Mouse (Mus musculus): ENCODE measurements around the gene Hist2h2ab.

DNA sequence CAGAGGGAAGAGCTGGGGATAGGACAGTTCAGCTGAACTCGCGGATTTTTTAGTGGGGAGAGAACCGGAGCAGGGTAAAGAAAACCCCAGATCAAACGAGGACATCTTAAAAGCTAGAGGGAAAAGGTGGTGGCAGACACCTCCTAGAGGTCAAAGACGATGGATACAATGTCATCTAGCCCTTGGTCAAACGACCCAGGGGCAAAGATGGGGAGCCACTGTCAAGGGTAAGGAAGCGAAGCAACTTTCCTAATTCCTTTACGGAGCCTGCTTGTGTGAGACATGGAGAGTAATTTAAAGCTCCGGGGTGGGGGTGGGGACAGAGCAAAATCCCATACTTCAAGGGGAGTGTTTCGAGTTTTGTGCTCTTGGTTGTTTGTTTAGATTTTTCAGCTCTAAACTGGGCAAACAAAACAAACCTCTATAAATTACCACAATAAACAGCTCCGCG lies 449 bp upstream of the Hist2h2ab start:
- TF ChIP-seq FLI1 (IDR thresholded peaks at IDR 0.05; ENCODE audit: low read length), result no peak
- TF ChIP-seq GATA1 (IDR thresholded peaks at IDR 0.05; ENCODE audit: borderline replicate concordance, low read length), result no peak

All from megakaryocyte, embryonic 14.5 days (primary cell).